Mouse (Mus musculus): ENCODE measurements around the gene Tmem251. TPM values are rescaled to one million over a fixed set of nuclear protein-coding genes. Genes with fewer than 3 reads are reported as not detected.

Gene Tmem251
- polyA plus RNA-seq, 1 experiment from 2014 or later: 11.9 TPM

DNA sequence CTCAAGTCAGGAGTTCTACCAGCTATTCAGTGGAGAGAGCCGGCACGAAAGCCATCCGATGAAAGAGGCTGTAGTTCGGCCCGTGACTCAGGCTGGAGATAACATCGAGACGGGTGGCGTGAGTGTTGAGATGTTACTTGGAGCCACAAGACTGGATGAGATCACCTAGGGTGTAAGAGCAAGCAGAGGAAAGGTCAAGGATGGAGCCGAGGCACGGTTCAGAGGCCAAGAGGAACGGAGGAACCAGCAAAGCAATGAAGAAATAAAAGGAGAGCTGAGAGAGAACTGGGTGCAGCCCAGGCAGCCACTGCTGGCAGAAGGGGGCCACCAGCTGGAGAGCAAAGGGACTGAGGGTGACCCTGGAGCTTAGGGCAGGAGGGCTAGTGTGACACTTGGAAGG, 35.3 kb upstream of the Tmem251 start:
- Histone ChIP-seq H3K9me3 (ENCODE audit: control insufficient read depth, low read length) (no peaks in the 10 kb centered on the region), H3K27me3 (replicated peaks; ENCODE audit: control insufficient read depth, insufficient read depth, low read length) (no peaks in the 10 kb centered on the region), H3K36me3 (ENCODE audit: control insufficient read depth, insufficient read depth) (no peaks in the 10 kb centered on the region), H3K4me2 (ENCODE audit: low read length) (no peak overlapping the region), H3K4me1 (replicated peaks; ENCODE audit: control insufficient read depth, insufficient read depth, low read length) (peaks cover 18% of the 10 kb centered on the region), H3K27ac (ENCODE audit: low read length) (no peak overlapping the region), H3K9ac (replicated peaks; ENCODE audit: low read depth, low read length) (no peak overlapping the region), H3K4me3 (replicated peaks; ENCODE audit: low read length) (no peak overlapping the region)
- 73% methylated on average over 11 of the region's 11 CpGs for WGBS
- no peak for ATAC-seq

DNA sequence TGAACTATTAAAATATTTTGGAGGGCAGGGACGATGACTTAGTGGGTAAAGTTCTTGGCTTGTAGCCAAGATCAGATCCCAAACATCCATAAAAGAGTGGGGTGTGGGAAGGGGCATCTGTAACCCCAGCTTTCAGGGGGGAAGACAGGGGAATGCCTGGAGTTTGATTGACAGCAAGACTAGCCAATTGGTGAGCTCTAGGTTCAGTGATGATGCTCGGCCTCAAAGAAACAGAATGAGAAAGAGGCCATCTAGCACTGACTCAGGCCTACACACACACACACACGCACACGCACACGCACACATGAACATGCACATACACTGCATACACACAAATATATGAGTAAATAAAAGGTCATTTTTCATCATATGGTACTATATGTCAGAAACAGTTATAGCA, 33.7 kb upstream of the Tmem251 start:
- no peaks in the 10 kb centered on the region for H3K27me3 ChIP-seq (replicated peaks; ENCODE audit: control insufficient read depth, insufficient read depth, low read length)
- H3K9ac ChIP-seq (replicated peaks; ENCODE audit: low read depth, low read length): no peak overlapping the region
- no peak overlapping the region for H3K4me3 ChIP-seq (replicated peaks; ENCODE audit: low read length)
- H3K27ac ChIP-seq (ENCODE audit: low read length): no peak overlapping the region
- no peak for ATAC-seq
- H3K36me3 ChIP-seq (ENCODE audit: control insufficient read depth, insufficient read depth): no peaks in the 10 kb centered on the region
- peaks cover 8% of the 10 kb centered on the region for H3K4me1 ChIP-seq (replicated peaks; ENCODE audit: control insufficient read depth, insufficient read depth, low read length)
- H3K9me3 ChIP-seq (ENCODE audit: control insufficient read depth, low read length): no peaks in the 10 kb centered on the region
- 83% methylated on average over 5 of the region's 5 CpGs for WGBS
- no peak overlapping the region for H3K4me2 ChIP-seq (ENCODE audit: low read length)

GRCm38 (mm10) chr12:102710851-102711375, 32.6 kb upstream of the Tmem251 start:
- Histone ChIP-seq H3K4me1 (replicated peaks; ENCODE audit: control insufficient read depth, insufficient read depth, low read length) (peaks cover under 1% of the 10 kb centered on the region; the same call in 1 of the 2 replicates), H3K27me3 (replicated peaks; ENCODE audit: control insufficient read depth, insufficient read depth, low read length) (no peaks in the 10 kb centered on the region), H3K36me3 (ENCODE audit: control insufficient read depth, insufficient read depth) (no peaks in the 10 kb centered on the region), H3K9ac (replicated peaks; ENCODE audit: low read depth, low read length) (no peak overlapping the region), H3K9me3 (ENCODE audit: control insufficient read depth, low read length) (no peaks in the 10 kb centered on the region), H3K4me3 (replicated peaks; ENCODE audit: low read length) (no peak overlapping the region), H3K4me2 (ENCODE audit: low read length) (no peak overlapping the region), H3K27ac (ENCODE audit: low read length) (no peak overlapping the region)
- no peak for ATAC-seq
- 57% methylated on average over 4 of the region's 4 CpGs for WGBS

GRCm38 (mm10) chr12:102713153-102713865, 30.3 kb upstream of the Tmem251 start:
- no peak overlapping the region for H3K4me2 ChIP-seq (ENCODE audit: low read length)
- no peaks in the 10 kb centered on the region for H3K27me3 ChIP-seq (replicated peaks; ENCODE audit: control insufficient read depth, insufficient read depth, low read length)
- no peak overlapping the region for H3K27ac ChIP-seq (ENCODE audit: low read length)
- H3K4me1 ChIP-seq (replicated peaks; ENCODE audit: control insufficient read depth, insufficient read depth, low read length): no peaks in the 10 kb centered on the region
- H3K9me3 ChIP-seq (ENCODE audit: control insufficient read depth, low read length): no peaks in the 10 kb centered on the region
- no peak overlapping the region for H3K9ac ChIP-seq (replicated peaks; ENCODE audit: low read depth, low read length)
- H3K4me3 ChIP-seq (replicated peaks; ENCODE audit: low read length): no peak overlapping the region
- no peak for ATAC-seq
- WGBS: 81% methylated on average over 20 of the region's 20 CpGs
- no peaks in the 10 kb centered on the region for H3K36me3 ChIP-seq (ENCODE audit: control insufficient read depth, insufficient read depth)

DNA sequence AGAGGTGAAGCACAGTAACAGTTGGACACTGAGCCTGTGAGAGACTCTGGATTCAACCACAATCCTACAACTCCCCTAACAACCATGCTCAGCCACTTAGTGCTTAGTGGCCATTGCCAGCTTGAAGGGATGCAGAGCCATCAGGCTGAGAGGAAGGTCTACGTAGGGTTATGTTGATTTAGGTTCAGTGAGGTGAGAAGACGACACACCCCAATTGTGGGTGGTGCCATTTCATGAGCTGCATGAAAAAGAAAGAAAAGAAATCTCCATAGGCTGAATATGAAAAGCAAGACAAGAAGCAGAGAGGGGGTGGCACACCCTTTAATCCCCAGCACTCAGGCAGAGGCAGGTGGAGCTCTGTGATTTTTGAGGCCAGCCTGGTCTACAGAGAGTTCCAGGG, 29.4 kb upstream of the Tmem251 start:
- WGBS: 68% methylated on average over 2 of the region's 2 CpGs
- Histone ChIP-seq H3K27ac (ENCODE audit: low read length) (no peak overlapping the region), H3K4me3 (replicated peaks; ENCODE audit: low read length) (no peak overlapping the region), H3K9me3 (ENCODE audit: control insufficient read depth, low read length) (no peaks in the 10 kb centered on the region), H3K4me1 (replicated peaks; ENCODE audit: control insufficient read depth, insufficient read depth, low read length) (no peaks in the 10 kb centered on the region), H3K36me3 (ENCODE audit: control insufficient read depth, insufficient read depth) (no peaks in the 10 kb centered on the region), H3K4me2 (ENCODE audit: low read length) (no peak overlapping the region), H3K9ac (replicated peaks; ENCODE audit: low read depth, low read length) (no peak overlapping the region), H3K27me3 (replicated peaks; ENCODE audit: control insufficient read depth, insufficient read depth, low read length) (no peaks in the 10 kb centered on the region)
- no peak for ATAC-seq

GRCm38 (mm10) chr12:102714654-102715395, 28.7 kb upstream of the Tmem251 start:
- no peak for ATAC-seq
- 80% methylated on average over 10 of the region's 10 CpGs for WGBS
- Histone ChIP-seq H3K27me3 (replicated peaks; ENCODE audit: control insufficient read depth, insufficient read depth, low read length) (no peaks in the 10 kb centered on the region), H3K4me3 (replicated peaks; ENCODE audit: low read length) (no peak overlapping the region), H3K9me3 (ENCODE audit: control insufficient read depth, low read length) (no peaks in the 10 kb centered on the region), H3K9ac (replicated peaks; ENCODE audit: low read depth, low read length) (no peak overlapping the region), H3K36me3 (ENCODE audit: control insufficient read depth, insufficient read depth) (no peaks in the 10 kb centered on the region), H3K4me2 (ENCODE audit: low read length) (no peak overlapping the region), H3K27ac (ENCODE audit: low read length) (no peak overlapping the region), H3K4me1 (replicated peaks; ENCODE audit: control insufficient read depth, insufficient read depth, low read length) (0 out of 2 replicates have a peak, but pooled peaks cover 2% of the 10 kb centered on the region)

- Histone ChIP-seq H3K9me3 (ENCODE audit: control insufficient read depth, low read length) (no peaks in the 10 kb centered on the region), H3K36me3 (ENCODE audit: control insufficient read depth, insufficient read depth) (no peaks in the 10 kb centered on the region), H3K9ac (replicated peaks; ENCODE audit: low read depth, low read length) (no peak overlapping the region), H3K4me3 (replicated peaks; ENCODE audit: low read length) (no peak overlapping the region), H3K4me1 (replicated peaks; ENCODE audit: control insufficient read depth, insufficient read depth, low read length) (peaks cover 4% of the 10 kb centered on the region; the same call in 1 of the 2 replicates), H3K4me2 (ENCODE audit: low read length) (peak overlapping the region; percentile 30), H3K27ac (ENCODE audit: low read length) (no peak overlapping the region), H3K27me3 (replicated peaks; ENCODE audit: control insufficient read depth, insufficient read depth, low read length) (no peaks in the 10 kb centered on the region)
- ATAC-seq: peak; percentile 79
- 25% methylated on average over 13 of the region's 13 CpGs for WGBS
Observed at GRCm38 (mm10) chr12:102719552-102720315, 23.8 kb upstream of the Tmem251 start.

DNA sequence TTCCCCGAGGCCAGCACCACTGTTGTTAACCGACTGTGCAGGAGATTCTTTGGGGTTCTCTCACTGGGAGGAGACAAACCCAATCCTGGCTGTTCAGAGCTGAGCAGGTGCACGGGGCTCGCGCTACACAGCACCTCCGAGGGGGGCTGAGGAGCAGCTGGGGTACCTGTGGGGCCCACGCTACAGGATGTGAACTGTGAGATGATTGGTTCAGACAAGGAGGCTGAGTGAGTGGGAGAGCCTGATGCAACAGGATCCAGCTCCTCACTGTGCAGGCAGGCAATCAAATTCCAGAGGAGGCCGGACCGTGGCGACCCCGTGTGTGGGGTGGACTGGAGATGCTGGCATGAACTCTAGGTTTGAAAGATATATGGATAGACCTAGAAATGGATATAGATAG, 21.1 kb upstream of the Tmem251 start:
- Histone ChIP-seq H3K27me3 (replicated peaks; ENCODE audit: control insufficient read depth, insufficient read depth, low read length) (no peaks in the 10 kb centered on the region), H3K4me1 (replicated peaks; ENCODE audit: control insufficient read depth, insufficient read depth, low read length) (peaks cover 4% of the 10 kb centered on the region; the same call in 1 of the 2 replicates), H3K9ac (replicated peaks; ENCODE audit: low read depth, low read length) (no peak overlapping the region), H3K27ac (ENCODE audit: low read length) (no peak overlapping the region), H3K4me2 (ENCODE audit: low read length) (no peak overlapping the region), H3K36me3 (ENCODE audit: control insufficient read depth, insufficient read depth) (no peaks in the 10 kb centered on the region), H3K9me3 (ENCODE audit: control insufficient read depth, low read length) (no peaks in the 10 kb centered on the region), H3K4me3 (replicated peaks; ENCODE audit: low read length) (no peak overlapping the region)
- ATAC-seq: no peak
- 54% methylated on average over 11 of the region's 11 CpGs for WGBS

GRCm38 (mm10) chr12:102722966-102723365, 20.6 kb upstream of the Tmem251 start:
- no peak overlapping the region for H3K27ac ChIP-seq (ENCODE audit: low read length)
- H3K4me3 ChIP-seq (replicated peaks; ENCODE audit: low read length): no peak overlapping the region
- no peaks in the 10 kb centered on the region for H3K36me3 ChIP-seq (ENCODE audit: control insufficient read depth, insufficient read depth)
- H3K4me2 ChIP-seq (ENCODE audit: low read length): no peak overlapping the region
- H3K9ac ChIP-seq (replicated peaks; ENCODE audit: low read depth, low read length): no peak overlapping the region
- H3K9me3 ChIP-seq (ENCODE audit: control insufficient read depth, low read length): no peaks in the 10 kb centered on the region
- H3K27me3 ChIP-seq (replicated peaks; ENCODE audit: control insufficient read depth, insufficient read depth, low read length): no peaks in the 10 kb centered on the region
- H3K4me1 ChIP-seq (replicated peaks; ENCODE audit: control insufficient read depth, insufficient read depth, low read length): peaks cover 4% of the 10 kb centered on the region; the same call in 1 of the 2 replicates
- 73% methylated on average over 8 of the region's 8 CpGs for WGBS
- no peak for ATAC-seq
